ENCODE assay signal across 19 mouse cellular contexts in the genomic region with DNA sequence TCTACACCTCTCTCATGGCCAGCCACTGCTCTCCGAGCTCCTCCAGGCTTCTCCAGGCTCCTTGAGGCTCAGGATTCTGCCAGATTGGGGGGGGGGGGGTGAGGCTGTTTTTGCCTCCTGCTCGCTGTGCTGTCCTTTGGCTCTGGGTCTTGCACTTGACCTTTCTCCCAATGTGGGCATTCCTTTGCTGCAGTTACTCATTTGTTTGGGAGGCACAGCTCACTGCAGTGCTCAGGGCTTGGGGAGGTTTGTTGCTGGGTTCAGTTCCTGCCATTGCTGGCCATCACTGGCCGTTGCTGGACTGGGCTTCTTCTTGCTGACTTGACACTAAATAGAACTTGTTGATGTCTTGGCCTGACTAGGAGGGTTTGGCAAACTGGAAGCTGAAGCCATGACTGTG. TPM values are rescaled to one million over a fixed set of nuclear protein-coding genes. Genes with fewer than 3 reads are reported as not detected.
DNase-seq lines count a peak whose midpoint lies in the region; ATAC-seq lines count a peak whose summit lies in the region.
"Had no signal": no experiment of that assay in that cellular context is flagged by ENCODE, and none has a peak within 500 bp of the region (broad histone marks: within the 10 kb centered on the region; RNA-seq: fewer than 3 reads in every experiment).

No protein-coding gene starts in this region.

- H3K36me3 ChIP-seq in kidney, embryonic 15.5 days, result 0 out of 2 replicates have a peak, but pooled peaks cover under 1% of the 10 kb centered on the region

- H3K9me3 ChIP-seq in kidney, embryonic 15.5 days (replicated peaks), result no peaks in the 10 kb centered on the region
- H3K9me3 ChIP-seq: embryonic facial prominence, embryonic 13.5 days; forebrain, embryonic 13.5 days; heart, embryonic 13.5 days; hindbrain, embryonic 15.5 days had no signal

- no peak overlapping the region for H3K9ac ChIP-seq in kidney, embryonic 15.5 days
- H3K9ac ChIP-seq: embryonic facial prominence, embryonic 13.5 days; forebrain, embryonic 13.5 days; forebrain, postnatal 0 days; heart, embryonic 13.5 days; hindbrain, embryonic 15.5 days had no signal

- peak; percentile 6 for DNase-seq in kidney, adult 11 months
- DNase-seq in adipocyte (ENCODE audit: low spot score), result peak; percentile 62
- peak; percentile 8 for DNase-seq in adrenal gland, postnatal 10 days
- DNase-seq in fibroblast of lung, adult 2 months (ENCODE audit: low read depth), result peak; percentile 11
- no peak for DNase-seq in right cerebral cortex, postnatal 25 days
- DNase-seq in left cerebral cortex, adult 18-20 months (ENCODE audit: low spot score in 2 of 2), result no peak
- DNase-seq: cerebellum, adult 11-12 months; cerebellum, adult 9-11 months; cerebellum, postnatal 36 days; forebrain, postnatal 0 days; gastrocnemius, postnatal 36 days; heart, adult 11 months; heart, postnatal 36 days had no signal

- H3K4me1 ChIP-seq in kidney, embryonic 15.5 days, result peaks cover 10% of the 10 kb centered on the region; the same call in 1 of the 2 replicates

- H3K4me3 ChIP-seq in kidney, embryonic 15.5 days (replicated peaks), result no peak overlapping the region
- H3K4me3 ChIP-seq: embryonic facial prominence, embryonic 13.5 days; forebrain, embryonic 13.5 days; heart, embryonic 13.5 days; hindbrain, embryonic 15.5 days had no signal

- ATAC-seq in kidney, embryonic 15.5 days (replicated peaks; ENCODE audit: low FRiP score), result no peak
- ATAC-seq: forebrain, embryonic 13.5 days; forebrain, postnatal 0 days; intestine, embryonic 16.5 days had no signal

- H3K27ac ChIP-seq in kidney, embryonic 15.5 days, result no peak overlapping the region
- H3K27ac ChIP-seq: embryonic facial prominence, embryonic 13.5 days; forebrain, embryonic 13.5 days; heart, embryonic 13.5 days; hindbrain, embryonic 15.5 days had no signal

- 70% methylated on average over 3 of the region's 3 CpGs for WGBS in kidney, embryonic 15.5 days

- no peaks in the 10 kb centered on the region for H3K27me3 ChIP-seq in kidney, embryonic 15.5 days
- H3K27me3 ChIP-seq: embryonic facial prominence, embryonic 13.5 days; forebrain, embryonic 13.5 days; heart, embryonic 13.5 days; hindbrain, embryonic 15.5 days had no signal

- H3K4me2 ChIP-seq in kidney, embryonic 15.5 days, result no peak overlapping the region
- H3K4me2 ChIP-seq: embryonic facial prominence, embryonic 13.5 days; forebrain, embryonic 13.5 days; heart, embryonic 13.5 days; hindbrain, embryonic 15.5 days had no signal

RNA-seq across cellular contexts. Expression of gene Med27, which starts 14.3 kb away (rescaled TPM):
- 52.7 and 53.3 TPM in 2 replicates for polyA plus RNA-seq in kidney, embryonic 15.5 days (2015; fragmentation: Nextera tagmentation; extraction: Ambion mirVana)
- total RNA-seq in adrenal gland, postnatal 10 days (2021), result 10 to 100 TPM; 18.6 to 21.7 TPM
- total RNA-seq in left cerebral cortex, adult 18-20 months (2021), result 10 to 100 TPM; 35.8 to 39.6 TPM

Comparison
In these comparisons a context has a peak if more than half of its experiments do, and no peak if none do; other contexts are left out.
1. DNase-seq: peak in kidney, adult 11 months (single experiment), adipocyte (single experiment), adrenal gland, postnatal 10 days (single experiment) and fibroblast of lung, adult 2 months (single experiment); none in right cerebral cortex, postnatal 25 days (single experiment) and left cerebral cortex, adult 18-20 months (0 of 2).